Mouse (Mus musculus) forebrain, embryonic 13.5 days (tissue): ENCODE measurements at regions not wholly inside any gene's neighbourhood (a gene's known extent, or its start where the extent isn't known, plus 50 kb on each side); places are given as distances from the start of the nearest gene placed in this dataset.
"Not testable (repeated sequence)": the region's sequence is repeated elsewhere in the genome, so short reads cannot be mapped to it uniquely, and the experiment has no call there.

Experiments
- ATAC-seq: fragments of 200-750 bp; cut with Nextera tagmentation; 2 replicates; pipeline ENCODE4 v1.8.0; 2017
- H3K27ac ChIP-seq: fragments of 300-500 bp; sonication (generic); 2 replicates; pipeline ENCODE4 v1.5.1; 2015; ENCODE audit warnings: inconsistent platforms, mild to moderate bottlenecking, moderate library complexity
- H3K27me3 ChIP-seq: fragments of 300-500 bp; sonication (generic); 2 replicates; pipeline ENCODE4 v1.6.1; 2015; ENCODE audit warnings: mild to moderate bottlenecking, inconsistent platforms
- H3K36me3 ChIP-seq: fragments of 300-500 bp; sonication (generic); 2 replicates; pipeline ENCODE4 v1.6.1; 2015; ENCODE audit warnings: mild to moderate bottlenecking, inconsistent platforms; ENCODE audit not compliant: poor library complexity, severe bottlenecking
- H3K4me1 ChIP-seq: fragments of 300-500 bp; sonication (generic); 2 replicates; pipeline ENCODE4 v1.6.1; 2015; ENCODE audit warnings: inconsistent platforms
- H3K4me2 ChIP-seq: fragments of 300-500 bp; sonication (generic); 2 replicates; pipeline ENCODE4 v1.6.1; 2015; ENCODE audit warnings: inconsistent platforms, mild to moderate bottlenecking, moderate library complexity
- H3K4me3 ChIP-seq: fragments of 300-500 bp; sonication (generic); 2 replicates; pipeline ENCODE4 v1.5.1; 2015; ENCODE audit warnings: mild to moderate bottlenecking, inconsistent platforms
- H3K9ac ChIP-seq: fragments of 300-500 bp; sonication (generic); 2 replicates; pipeline ENCODE4 v1.6.1; 2015; ENCODE audit warnings: mild to moderate bottlenecking, inconsistent platforms
- H3K9me3 ChIP-seq: fragments of 300-500 bp; sonication (generic); replicated peaks from 2 replicates; pipeline ENCODE4 v1.6.1; 2016; ENCODE audit warnings: inconsistent platforms
- WGBS: fragments of 180-500 bp; shearing (Covaris S2); methylation state at CpG from one replicate; pipeline ENCODE4 v1.1.7; 2015; 5-methylcytosine and 5-hydroxymethylcytosine counted together

DNA sequence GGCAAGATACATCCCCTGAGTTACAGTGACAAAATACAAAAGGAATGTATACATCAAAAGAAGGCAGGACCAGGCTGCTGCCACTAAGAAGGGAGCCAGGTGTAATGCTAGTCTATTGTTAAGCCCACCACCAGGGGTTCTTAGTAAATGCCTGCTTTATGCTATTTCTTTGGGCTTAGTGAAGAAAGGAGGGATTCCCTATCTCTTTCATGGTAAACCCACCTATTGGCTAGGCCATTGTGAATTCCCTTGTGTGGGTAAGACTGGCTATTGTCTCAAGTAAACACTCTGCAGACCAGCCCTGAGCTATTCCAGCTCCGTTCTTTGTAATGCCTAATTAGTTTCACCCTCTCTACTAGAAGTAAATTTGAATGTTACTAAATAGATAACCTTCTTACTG lies 716.6 kb upstream of the 1700015G11Rik start:
- 22% methylated on average over 1 of the region's 1 CpGs for WGBS
- not testable (repeated sequence) for H3K4me2 ChIP-seq, H3K4me3 ChIP-seq, H3K27me3 ChIP-seq, H3K27ac ChIP-seq, ATAC-seq, H3K9me3 ChIP-seq, H3K9ac ChIP-seq, H3K4me1 ChIP-seq, H3K36me3 ChIP-seq

DNA sequence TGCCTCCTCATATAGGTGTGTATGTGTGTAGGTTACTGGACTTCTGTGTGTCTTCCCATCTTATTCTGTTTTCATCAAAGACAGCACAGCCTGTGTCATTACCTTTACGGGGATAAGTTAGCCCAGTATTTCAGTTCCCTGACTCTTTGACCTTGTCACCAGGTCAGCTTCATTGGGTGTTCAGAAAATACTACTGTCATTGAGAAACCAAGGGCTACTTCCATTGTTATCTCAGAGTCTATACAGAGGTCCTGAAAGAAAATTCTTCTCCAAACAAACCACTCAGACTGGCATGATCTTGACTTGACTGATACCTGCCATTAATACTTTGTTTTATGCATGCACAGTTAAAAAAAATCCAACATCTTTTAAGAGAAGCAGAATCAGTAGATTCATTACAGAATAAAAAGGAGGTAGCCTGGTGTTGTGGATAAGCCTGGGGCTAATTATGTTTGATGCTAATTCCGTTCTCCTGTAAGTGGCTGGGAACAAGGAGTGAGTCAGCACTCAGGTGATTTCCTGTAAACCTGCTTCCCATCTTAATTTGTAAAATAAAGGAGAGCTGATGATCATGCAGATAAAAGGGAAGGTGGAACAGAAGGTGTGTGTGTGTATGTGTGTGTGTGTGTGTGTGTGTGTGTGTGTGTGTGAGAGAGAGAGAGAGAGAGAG lies 710.8 kb upstream of the 1700015G11Rik start:
- no peaks in the 10 kb centered on the region for H3K36me3 ChIP-seq
- ATAC-seq: no peak
- no peak overlapping the region for H3K4me3 ChIP-seq
- no peaks in the 10 kb centered on the region for H3K4me1 ChIP-seq
- WGBS: 83% methylated on average over 2 of the region's 2 CpGs
- no peaks in the 10 kb centered on the region for H3K27me3 ChIP-seq
- no peak overlapping the region for H3K27ac ChIP-seq
- H3K4me2 ChIP-seq: no peak overlapping the region
- H3K9me3 ChIP-seq: no peaks in the 10 kb centered on the region
- H3K9ac ChIP-seq: no peak overlapping the region

DNA sequence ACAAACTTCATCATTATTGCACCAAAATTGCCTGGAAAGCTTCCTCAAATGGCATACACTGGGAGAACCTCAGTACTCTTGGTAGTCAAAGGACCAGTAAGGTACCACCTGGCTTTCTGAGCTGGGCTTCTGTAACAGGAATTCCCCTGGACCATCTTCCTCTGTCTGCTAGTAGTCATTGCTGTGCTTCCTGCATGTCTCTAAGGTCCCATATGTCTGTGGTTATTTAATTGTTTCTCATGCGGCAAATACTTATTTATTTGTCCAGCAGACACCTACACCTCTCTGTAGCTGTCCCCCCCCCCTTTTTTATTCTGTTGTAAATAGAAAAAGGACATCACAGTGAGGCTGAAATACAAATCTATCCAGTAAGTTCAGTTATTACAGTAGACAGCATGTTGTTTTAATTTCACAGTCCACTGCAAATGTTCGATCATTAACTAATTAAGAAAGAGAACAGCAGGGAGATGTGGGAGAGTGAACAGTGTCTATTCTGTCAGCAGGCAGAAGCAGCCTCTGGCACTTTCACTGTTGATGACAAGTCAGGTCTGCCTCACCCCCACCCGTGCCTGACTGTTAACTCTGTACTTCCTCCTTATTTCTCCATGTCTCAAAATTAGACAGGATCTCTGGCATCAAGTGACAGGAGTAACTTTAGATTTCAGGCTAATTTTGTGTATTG lies 687.1 kb upstream of the 1700015G11Rik start:
- Histone ChIP-seq H3K4me1 (0 out of 2 replicates have a peak, but pooled peaks cover 2% of the 10 kb centered on the region), H3K9ac (no peak overlapping the region), H3K36me3 (no peaks in the 10 kb centered on the region), H3K27ac (no peak overlapping the region), H3K4me2 (no peak overlapping the region), H3K27me3 (no peaks in the 10 kb centered on the region), H3K9me3 (no peaks in the 10 kb centered on the region), H3K4me3 (no peak overlapping the region)
- WGBS: 61% methylated on average over 3 of the region's 3 CpGs
- peak; percentile 86 for ATAC-seq

DNA sequence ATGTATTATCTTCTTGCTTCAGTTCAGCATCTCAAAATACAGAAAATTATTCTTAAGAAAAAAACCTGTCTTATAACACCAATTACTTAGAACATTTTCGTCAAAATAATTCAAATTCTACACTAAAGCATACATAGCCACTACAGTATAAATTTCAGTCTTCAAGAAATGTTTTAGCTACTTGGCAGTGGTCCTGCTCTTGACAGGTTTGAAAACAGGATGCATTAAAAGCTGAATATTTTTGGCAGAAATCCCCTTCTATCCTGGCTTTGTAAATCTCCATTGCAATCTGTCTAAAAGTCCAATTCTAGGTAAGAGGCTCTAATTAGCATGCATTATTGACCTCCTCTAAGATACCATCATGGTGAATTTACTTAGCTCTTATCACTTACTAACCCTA lies 652.8 kb upstream of the 1700015G11Rik start:
- 81% methylated on average over 1 of the region's 1 CpGs for WGBS
- peak; percentile 41; the same call in 1 of the 2 replicates for ATAC-seq

More for the DNA sequence above, 652.8 kb upstream of the 1700015G11Rik start:
- no peaks in the 10 kb centered on the region for H3K27me3 ChIP-seq
- no peaks in the 10 kb centered on the region for H3K9me3 ChIP-seq
- no peak overlapping the region for H3K9ac ChIP-seq
- H3K4me1 ChIP-seq: no peaks in the 10 kb centered on the region
- H3K36me3 ChIP-seq: no peaks in the 10 kb centered on the region
- no peak overlapping the region for H3K27ac ChIP-seq
- no peak overlapping the region for H3K4me2 ChIP-seq
- H3K4me3 ChIP-seq: no peak overlapping the region
